Mouse (Mus musculus) intestine, postnatal 0 days (tissue): Measurements from ENCODE around the gene Ippk. TPM values are rescaled to one million over a fixed set of nuclear protein-coding genes. Genes with fewer than 3 reads are reported as not detected.

ENCODE experiments used
- ATAC-seq: fragments of 200-750 bp; cut with Nextera tagmentation; 2 replicates; pipeline ENCODE4 v1.8.0; 2017; ENCODE audit warnings: mild to moderate bottlenecking, moderate TSS enrichment, moderate library complexity
- H3K27ac ChIP-seq: fragments of 300-500 bp; sonication (generic); 2 replicates; pipeline ENCODE4 v1.5.1; 2014; ENCODE audit warnings: mild to moderate bottlenecking, low read depth, low read length, moderate library complexity
- H3K27me3 ChIP-seq: fragments of 300-500 bp; sonication (generic); replicated peaks from 2 replicates; pipeline ENCODE4 v1.6.1; 2014; ENCODE audit warnings: low read length, mixed read lengths; ENCODE audit not compliant: control insufficient read depth, insufficient read depth
- H3K36me3 ChIP-seq: fragments of 300-500 bp; sonication (generic); 2 replicates; pipeline ENCODE4 v1.6.1; 2014; ENCODE audit warnings: mild to moderate bottlenecking, moderate library complexity; ENCODE audit not compliant: control insufficient read depth, insufficient read depth
- H3K4me1 ChIP-seq: fragments of 300-500 bp; sonication (generic); replicated peaks from 2 replicates; pipeline ENCODE4 v1.6.1; 2014; ENCODE audit warnings: antibody characterized with exemption, low read length, mixed read lengths; ENCODE audit not compliant: control insufficient read depth, insufficient read depth
- H3K4me2 ChIP-seq: fragments of 300-500 bp; sonication (generic); replicated peaks from 2 replicates; pipeline ENCODE4 v1.6.1; 2014; ENCODE audit warnings: low read depth, mild to moderate bottlenecking, moderate library complexity
- H3K4me3 ChIP-seq: fragments of 300-500 bp; sonication (generic); 2 replicates; pipeline ENCODE4 v1.5.1; 2014; ENCODE audit warnings: low read depth, low read length
- H3K9ac ChIP-seq: fragments of 300-500 bp; sonication (generic); 2 replicates; pipeline ENCODE4 v1.6.1; 2014; ENCODE audit warnings: mild to moderate bottlenecking, low read depth, low read length
- H3K9me3 ChIP-seq: fragments of 300-500 bp; sonication (generic); 2 replicates; pipeline ENCODE4 v1.6.1; 2016; ENCODE audit warnings: mixed run types; ENCODE audit not compliant: control insufficient read depth
- CTCF ChIP-seq: sonication (generic); IDR thresholded peaks from 2 replicates; pipeline ENCODE4 v1.5.1; 2016; ENCODE audit warnings: low read depth, mild to moderate bottlenecking, control low read depth, antibody characterized with exemption, moderate library complexity
- WGBS: fragments of 180-500 bp; shearing (Covaris S2); extraction: QIAGEN DNeasy Blood & Tissue Kit; methylation state at CpG from one replicate; pipeline ENCODE4 v1.1.7; 2014; 5-methylcytosine and 5-hydroxymethylcytosine counted together
- polyA plus RNA-seq: library from polyadenylated mRNA; unstranded; fragments of >200 nt; fragmentation: Nextera tagmentation; extraction: Ambion mirVana; gene quantifications from 2 replicates; pipeline ENCODE4 v1.2.1, GENCODE M21; 2015

Gene Ippk
- polyA plus RNA-seq, 1 experiment from 2014 or later = 11.5 TPM

DNA sequence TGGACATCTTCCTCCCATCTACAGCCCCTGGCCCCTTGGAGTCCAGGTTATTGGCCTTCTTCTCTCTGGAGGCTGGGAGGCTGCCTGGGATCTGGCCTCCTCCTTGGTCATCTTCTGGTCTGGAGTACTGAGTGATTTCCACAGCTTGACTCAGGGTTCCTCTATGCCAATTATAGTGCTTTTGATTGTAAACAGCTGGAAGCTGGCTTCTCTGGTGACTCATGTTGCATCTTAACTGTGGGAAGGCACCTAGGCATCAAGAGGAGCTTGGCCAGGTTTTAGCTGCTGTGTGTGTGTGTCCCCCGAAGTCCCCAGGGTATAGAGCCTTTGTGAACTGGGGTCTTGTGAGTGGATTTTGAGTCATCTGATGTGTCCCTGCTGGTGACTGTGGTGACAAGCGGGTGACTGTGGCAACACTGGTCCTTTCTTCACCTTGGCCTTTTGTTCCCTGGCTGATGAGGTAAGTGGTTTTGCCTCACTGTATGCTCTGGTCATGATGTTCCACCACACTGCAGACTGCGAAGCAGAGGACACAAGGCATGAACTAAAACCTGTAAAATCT is 26.1 kb upstream of the Ippk start:
- no peak overlapping the region for H3K4me2 ChIP-seq
- no peak for ATAC-seq
- 0 out of 2 replicates have a peak, but pooled peaks cover 2% of the 10 kb centered on the region for H3K4me1 ChIP-seq
- TF ChIP-seq CTCF = no peak
- H3K27me3 ChIP-seq = no peaks in the 10 kb centered on the region
- 97% methylated on average over 3 of the region's 3 CpGs for WGBS
- no peak overlapping the region for H3K9ac ChIP-seq
- no peak overlapping the region for H3K27ac ChIP-seq
- no peaks in the 10 kb centered on the region for H3K9me3 ChIP-seq
- H3K36me3 ChIP-seq = no peaks in the 10 kb centered on the region
- H3K4me3 ChIP-seq = no peak overlapping the region

DNA sequence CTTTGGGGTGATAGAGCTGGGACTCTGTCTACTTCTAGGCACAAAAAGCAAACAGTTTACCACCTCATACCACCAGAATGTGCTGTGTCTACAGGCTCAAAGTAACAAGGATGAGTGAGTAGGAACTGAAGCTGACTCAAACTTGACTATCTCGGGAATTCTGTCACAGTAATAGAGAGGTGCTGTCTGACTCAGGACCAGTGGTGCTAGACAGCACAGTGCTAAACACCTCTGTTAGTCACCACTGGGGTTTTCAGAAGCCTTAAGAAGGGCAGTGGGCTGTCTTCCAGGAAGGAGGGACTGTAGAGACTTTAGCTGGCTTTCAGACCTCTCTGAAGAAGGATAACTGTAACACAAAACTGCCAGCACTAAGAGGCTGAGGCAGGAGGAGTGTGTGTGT is 24.3 kb upstream of the Ippk start:
- 0 out of 2 replicates have a peak, but pooled peaks cover 2% of the 10 kb centered on the region for H3K4me1 ChIP-seq
- no peak overlapping the region for H3K9ac ChIP-seq
- H3K4me2 ChIP-seq = no peak overlapping the region
- 53% methylated on average over 1 of the region's 1 CpGs for WGBS
- no peaks in the 10 kb centered on the region for H3K27me3 ChIP-seq
- ATAC-seq = no peak
- TF ChIP-seq CTCF = no peak
- no peaks in the 10 kb centered on the region for H3K36me3 ChIP-seq
- H3K4me3 ChIP-seq = no peak overlapping the region
- no peak overlapping the region for H3K27ac ChIP-seq
- no peaks in the 10 kb centered on the region for H3K9me3 ChIP-seq

- no peak for ATAC-seq
- Histone ChIP-seq H3K4me2 (no peak overlapping the region), H3K4me1 (0 out of 2 replicates have a peak, but pooled peaks cover 2% of the 10 kb centered on the region), H3K27ac (no peak overlapping the region), H3K36me3 (no peaks in the 10 kb centered on the region), H3K9ac (no peak overlapping the region), H3K27me3 (no peaks in the 10 kb centered on the region), H3K9me3 (no peaks in the 10 kb centered on the region), H3K4me3 (no peak overlapping the region)
- WGBS = 77% methylated on average over 8 of the region's 8 CpGs
- TF ChIP-seq CTCF = no peak
Measured at GRCm38 (mm10) chr13:49398191-49398590, 22.9 kb upstream of the Ippk start.

- H3K4me2 ChIP-seq = no peak overlapping the region
- 47% methylated on average over 6 of the region's 6 CpGs for WGBS
- H3K27me3 ChIP-seq = no peaks in the 10 kb centered on the region
- H3K27ac ChIP-seq = no peak overlapping the region
- H3K36me3 ChIP-seq = no peaks in the 10 kb centered on the region
- H3K4me3 ChIP-seq = no peak overlapping the region
- no peaks in the 10 kb centered on the region for H3K9me3 ChIP-seq
- H3K4me1 ChIP-seq = no peaks in the 10 kb centered on the region
- H3K9ac ChIP-seq = no peak overlapping the region
- ATAC-seq = peak; percentile 44
- TF ChIP-seq CTCF = peak; percentile 82
Measured at GRCm38 (mm10) chr13:49400139-49400538, 20.9 kb upstream of the Ippk start.

GRCm38 (mm10) chr13:49402628-49403027 is 18.4 kb upstream of the Ippk start:
- H3K4me1 ChIP-seq = no peaks in the 10 kb centered on the region
- H3K4me3 ChIP-seq = no peak overlapping the region
- no peak overlapping the region for H3K27ac ChIP-seq
- H3K9me3 ChIP-seq = no peaks in the 10 kb centered on the region
- 28% methylated on average over 2 of the region's 2 CpGs for WGBS
- H3K9ac ChIP-seq = no peak overlapping the region
- TF ChIP-seq CTCF = no peak
- H3K4me2 ChIP-seq = no peak overlapping the region
- peak; percentile 78 for ATAC-seq
- no peaks in the 10 kb centered on the region for H3K27me3 ChIP-seq
- no peaks in the 10 kb centered on the region for H3K36me3 ChIP-seq

GRCm38 (mm10) chr13:49407795-49408194 is 13.3 kb upstream of the Ippk start:
- no peak for ATAC-seq
- no peaks in the 10 kb centered on the region for H3K27me3 ChIP-seq
- no peak overlapping the region for H3K27ac ChIP-seq
- H3K4me3 ChIP-seq = no peak overlapping the region
- H3K4me1 ChIP-seq = no peaks in the 10 kb centered on the region
- TF ChIP-seq CTCF = no peak
- H3K9ac ChIP-seq = no peak overlapping the region
- no peak overlapping the region for H3K4me2 ChIP-seq
- no peaks in the 10 kb centered on the region for H3K9me3 ChIP-seq
- H3K36me3 ChIP-seq = no peaks in the 10 kb centered on the region

- Histone ChIP-seq H3K4me1 (peaks cover 8% of the 10 kb centered on the region; the same call in 1 of the 2 replicates), H3K36me3 (no peaks in the 10 kb centered on the region), H3K9ac (peak overlapping the region; percentile 62), H3K4me3 (peak overlapping the region; percentile 70), H3K27ac (peak overlapping the region; percentile 81), H3K9me3 (no peaks in the 10 kb centered on the region), H3K4me2 (peak overlapping the region; percentile 91), H3K27me3 (no peaks in the 10 kb centered on the region)
- ATAC-seq = peak; percentile 32
- 2% methylated on average over 15 of the region's 15 CpGs for WGBS
- no peak for TF ChIP-seq CTCF
Measured at GRCm38 (mm10) chr13:49421606-49421917, 513 bp downstream of the Ippk start.
